Mouse (Mus musculus) stomach, embryonic 14.5 days (tissue): ENCODE data around the gene Espl1. TPM values are rescaled to one million over a fixed set of nuclear protein-coding genes. Genes with fewer than 3 reads are reported as not detected.
A peak's percentile ranks its signal among the peaks of the same experiment; 100 is the strongest.

ENCODE experiments used
- ATAC-seq: fragments of 200-750 bp; cut with Nextera tagmentation; 2 replicates; pipeline ENCODE4 v1.8.0; 2017; ENCODE audit warnings: low read depth, moderate TSS enrichment; ENCODE audit not compliant: insufficient number of reproducible peaks, insufficient read depth, low FRiP score
- H3K27ac ChIP-seq: fragments of 300-500 bp; sonication (generic); 2 replicates; pipeline ENCODE4 v1.5.1; 2014; ENCODE audit warnings: mild to moderate bottlenecking, low read length, moderate library complexity, mixed read lengths
- H3K27me3 ChIP-seq: fragments of 300-500 bp; sonication (generic); 2 replicates; pipeline ENCODE4 v1.6.1; 2014; ENCODE audit warnings: low read length, control low read depth, mixed read lengths; ENCODE audit not compliant: control insufficient read depth, insufficient read depth
- H3K36me3 ChIP-seq: fragments of 300-500 bp; sonication (generic); 2 replicates; pipeline ENCODE4 v1.6.1; 2014; ENCODE audit warnings: mild to moderate bottlenecking, control low read depth, low read length, moderate library complexity, mixed read lengths; ENCODE audit not compliant: control insufficient read depth, insufficient read depth
- H3K4me1 ChIP-seq: fragments of 300-500 bp; sonication (generic); 2 replicates; pipeline ENCODE4 v1.6.1; 2014; ENCODE audit warnings: low read length, control low read depth, mixed read lengths; ENCODE audit not compliant: control insufficient read depth, insufficient read depth
- H3K4me2 ChIP-seq: fragments of 300-500 bp; sonication (generic); replicated peaks from 2 replicates; pipeline ENCODE4 v1.6.1; 2014; ENCODE audit warnings: low read depth, low read length, control low read depth
- H3K4me3 ChIP-seq: fragments of 300-500 bp; sonication (generic); 2 replicates; pipeline ENCODE4 v1.5.1; 2014; ENCODE audit warnings: low read depth, low read length, control low read depth
- H3K9ac ChIP-seq: fragments of 300-500 bp; sonication (generic); replicated peaks from 2 replicates; pipeline ENCODE4 v1.6.1; 2014; ENCODE audit warnings: low read depth, mild to moderate bottlenecking, control low read depth, low read length, moderate library complexity, mixed read lengths
- H3K9me3 ChIP-seq: fragments of 300-500 bp; sonication (generic); 2 replicates; pipeline ENCODE4 v1.6.1; 2016; ENCODE audit warnings: low read depth, low read length, control low read depth; ENCODE audit not compliant: control insufficient read depth
- WGBS: fragments of 180-500 bp; shearing (Covaris S2); extraction: QIAGEN DNeasy Blood & Tissue Kit; methylation state at CpG from one replicate; pipeline ENCODE4 v1.1.7; 2014; 5-methylcytosine and 5-hydroxymethylcytosine counted together
- polyA plus RNA-seq: library from polyadenylated mRNA; unstranded; fragments of >200 nt; fragmentation: Nextera tagmentation; extraction: Ambion mirVana; gene quantifications from 2 replicates; pipeline ENCODE4 v1.2.1, GENCODE M21; 2014

Gene Espl1
- polyA plus RNA-seq, result 25.4 and 28.6 TPM in 2 replicates

GRCm38 (mm10) chr15:102295633-102296367 is at the start of gene Espl1:
Espl1 (plus strand) TSS chr15:102296266.
- WGBS, result 7% methylated on average over 25 of the region's 25 CpGs
- peak; percentile 97 for ATAC-seq
- peaks cover 23% of the 10 kb centered on the region for H3K36me3 ChIP-seq
- no peak within 1 kb of the TSS for H3K27ac ChIP-seq
- peak within 1 kb of the TSS; percentile 37 for H3K9ac ChIP-seq
- H3K4me1 ChIP-seq, result 0 out of 2 replicates have a peak, but pooled peaks cover 3% of the 10 kb centered on the region
- H3K9me3 ChIP-seq, result no peaks in the 10 kb centered on the region
- peak within 1 kb of the TSS; percentile 69 for H3K4me2 ChIP-seq
- H3K27me3 ChIP-seq, result no peaks in the 10 kb centered on the region
- peak within 1 kb of the TSS; percentile 69 for H3K4me3 ChIP-seq

GRCm38 (mm10) chr15:102246866-102247251 is 49.2 kb upstream of the Espl1 start:
- H3K4me3 ChIP-seq, result peak overlapping the region; percentile 69
- H3K4me1 ChIP-seq, result peaks cover 53% of the 10 kb centered on the region
- no peaks in the 10 kb centered on the region for H3K9me3 ChIP-seq
- H3K27me3 ChIP-seq, result no peaks in the 10 kb centered on the region
- no peaks in the 10 kb centered on the region for H3K36me3 ChIP-seq
- WGBS, result under 1% methylated on average over 34 of the region's 35 CpGs
- peak overlapping the region; percentile 79 for H3K9ac ChIP-seq
- peak overlapping the region; percentile 64 for H3K4me2 ChIP-seq
- peak overlapping the region; percentile 99 for H3K27ac ChIP-seq
- ATAC-seq, result peak; percentile 69

DNA sequence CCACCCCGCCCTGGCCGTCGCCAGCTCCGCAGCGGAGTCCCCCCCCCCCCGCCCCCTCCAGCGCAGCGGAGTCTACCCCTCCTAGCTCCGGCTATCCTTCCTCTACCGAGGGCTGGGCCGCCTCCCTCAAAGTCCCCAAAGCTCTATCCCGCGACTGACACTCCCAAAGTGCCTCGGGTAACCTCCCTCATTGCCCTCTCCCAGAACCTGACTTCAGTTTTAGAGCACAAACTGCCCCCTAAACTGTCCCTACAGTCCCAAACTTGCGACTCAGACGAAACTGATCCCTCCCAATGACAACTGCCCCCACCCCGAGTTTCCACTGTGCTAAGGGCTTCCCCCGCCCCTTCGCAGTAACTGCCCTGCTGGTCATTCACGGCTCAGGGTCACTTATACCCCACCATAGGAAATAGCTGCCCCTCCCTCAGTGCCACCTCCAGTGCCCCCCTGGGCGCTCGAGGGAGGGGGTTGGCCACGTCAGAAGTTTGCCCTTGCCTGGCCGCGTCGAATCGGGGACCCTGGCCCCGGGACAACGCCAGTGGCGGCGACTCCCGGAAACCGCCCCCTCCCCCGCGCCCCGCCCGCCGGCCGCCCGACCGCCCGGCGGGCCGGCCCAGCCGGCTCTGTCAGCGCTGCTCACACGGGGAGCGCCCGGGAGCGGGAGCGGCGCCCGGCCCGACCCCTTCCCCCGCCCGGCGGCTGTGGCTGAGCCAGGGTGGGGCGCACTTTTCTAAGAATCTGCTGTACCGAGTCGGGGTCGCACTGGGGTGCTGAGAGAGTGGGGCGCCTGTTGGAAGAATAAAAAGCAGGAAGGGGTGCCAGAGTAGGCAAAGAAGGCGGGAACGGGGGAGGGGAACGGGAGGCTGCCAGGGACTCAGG is 48.6 kb upstream of the Espl1 start:
- peak; percentile 61 for ATAC-seq
- Histone ChIP-seq H3K4me3 (peak overlapping the region; percentile 69), H3K4me1 (peaks cover 52% of the 10 kb centered on the region), H3K4me2 (peak overlapping the region; percentile 64), H3K36me3 (peaks cover 2% of the 10 kb centered on the region; the same call in 1 of the 2 replicates), H3K27me3 (no peaks in the 10 kb centered on the region), H3K9ac (peak overlapping the region; percentile 43), H3K27ac (peak overlapping the region; percentile 99), H3K9me3 (no peaks in the 10 kb centered on the region)
- under 1% methylated on average over 58 of the region's 65 CpGs for WGBS

DNA sequence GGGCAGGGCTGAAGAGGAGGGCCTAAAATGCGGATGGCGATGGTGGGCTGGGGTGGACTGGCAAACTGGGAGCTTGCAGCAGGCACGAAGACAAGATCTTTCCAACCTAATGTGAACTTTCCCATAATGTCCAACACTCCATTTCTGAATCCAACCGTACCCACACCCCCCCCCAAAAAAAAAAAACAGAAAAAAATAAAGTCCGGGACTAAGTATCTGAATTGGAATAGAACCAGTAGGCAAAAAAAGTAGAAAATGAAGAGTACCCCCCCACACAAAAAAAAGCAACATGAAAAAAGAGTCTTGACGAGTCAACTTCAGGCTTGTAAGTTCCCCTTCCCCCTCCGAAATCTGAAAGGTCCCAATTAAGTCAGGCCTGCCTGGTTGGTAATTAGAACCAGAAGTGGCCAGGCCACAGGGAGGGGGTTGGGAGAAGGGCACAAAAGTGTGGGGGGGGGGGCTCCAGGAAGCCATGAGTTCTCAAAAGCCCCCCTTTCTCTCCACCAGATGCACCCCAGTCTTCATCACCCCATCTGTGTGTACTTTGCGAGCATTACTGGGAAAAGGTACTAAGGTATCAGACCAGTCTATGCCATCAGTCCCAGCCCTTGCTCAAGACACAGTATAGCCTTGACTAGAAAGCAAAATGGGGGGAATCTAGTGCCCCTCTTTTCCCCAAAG is 47.8 kb upstream of the Espl1 start:
- H3K4me3 ChIP-seq, result peak overlapping the region; percentile 69
- peaks cover 5% of the 10 kb centered on the region; the same call in 1 of the 2 replicates for H3K36me3 ChIP-seq
- no peaks in the 10 kb centered on the region for H3K27me3 ChIP-seq
- H3K4me2 ChIP-seq, result peak overlapping the region; percentile 64
- peaks cover 45% of the 10 kb centered on the region for H3K4me1 ChIP-seq
- H3K9ac ChIP-seq, result peak overlapping the region; percentile 43; the same call in 1 of the 2 replicates
- H3K9me3 ChIP-seq, result no peaks in the 10 kb centered on the region
- WGBS, result 13% methylated on average over 8 of the region's 8 CpGs
- ATAC-seq, result no peak
- peak overlapping the region; percentile 99 for H3K27ac ChIP-seq

- Histone ChIP-seq H3K27ac (peak overlapping the region; percentile 99), H3K4me2 (peak overlapping the region; percentile 64), H3K27me3 (no peaks in the 10 kb centered on the region), H3K9me3 (no peaks in the 10 kb centered on the region), H3K4me3 (peak overlapping the region; percentile 10; the same call in 1 of the 2 replicates), H3K36me3 (peaks cover 5% of the 10 kb centered on the region; the same call in 1 of the 2 replicates), H3K9ac (no peak overlapping the region), H3K4me1 (peaks cover 39% of the 10 kb centered on the region)
- ATAC-seq, result no peak
- 10% methylated on average over 3 of the region's 3 CpGs for WGBS
These were observed 47.3 kb upstream of the Espl1 start for GRCm38 (mm10) chr15:102248812-102249191.

GRCm38 (mm10) chr15:102249251-102249691 is 46.8 kb upstream of the Espl1 start:
- H3K36me3 ChIP-seq, result peaks cover 5% of the 10 kb centered on the region; the same call in 1 of the 2 replicates
- H3K4me1 ChIP-seq, result peaks cover 35% of the 10 kb centered on the region
- no peaks in the 10 kb centered on the region for H3K27me3 ChIP-seq
- H3K9ac ChIP-seq, result no peak overlapping the region; the same call in 1 of the 2 replicates
- H3K9me3 ChIP-seq, result no peaks in the 10 kb centered on the region
- H3K4me2 ChIP-seq, result peak overlapping the region; percentile 64
- WGBS, result 2% methylated on average over 12 of the region's 13 CpGs
- ATAC-seq, result no peak
- H3K27ac ChIP-seq, result peak overlapping the region; percentile 99
- peak overlapping the region; percentile 10; the same call in 1 of the 2 replicates for H3K4me3 ChIP-seq

GRCm38 (mm10) chr15:102249967-102250366 is 46.1 kb upstream of the Espl1 start:
- no peak for ATAC-seq
- 36% methylated on average over 9 of the region's 9 CpGs for WGBS
- no peak overlapping the region for H3K9ac ChIP-seq
- H3K9me3 ChIP-seq, result no peaks in the 10 kb centered on the region
- H3K4me2 ChIP-seq, result peak overlapping the region; percentile 64; the same call in 1 of the 2 replicates
- no peak overlapping the region for H3K4me3 ChIP-seq
- peak overlapping the region; percentile 99 for H3K27ac ChIP-seq
- no peaks in the 10 kb centered on the region for H3K27me3 ChIP-seq
- H3K4me1 ChIP-seq, result peaks cover 29% of the 10 kb centered on the region
- H3K36me3 ChIP-seq, result peaks cover 5% of the 10 kb centered on the region; the same call in 1 of the 2 replicates
